In genomic region chr2:72581136-72581535, GRCm38 (mm10) we compare ENCODE assay signal across 19 mouse cellular contexts.
"Had no signal": no experiment of that assay in that cellular context is flagged by ENCODE, and none has a peak within 500 bp of the region (broad histone marks: within the 10 kb centered on the region; RNA-seq: fewer than 3 reads in every experiment).

No protein-coding gene starts in this region.

- DNase-seq: liver, postnatal 0 days; lung, adult 2 months; lung, postnatal 14 days; lung, postnatal 36 days; right cerebral cortex, adult 18-20 months; right cerebral cortex, postnatal 25 days; right cerebral cortex, postnatal 4 days; spleen, adult 18-20 months; thymus, adult 18-20 months; thymus, postnatal 14 days; thymus, postnatal 36 days had no signal

- H3K27me3 ChIP-seq: lung, embryonic 15.5 days; midbrain, embryonic 15.5 days; neural tube, embryonic 12.5 days had no signal

- H3K4me3 ChIP-seq: lung, embryonic 15.5 days; megakaryocyte, embryonic 14.5 days; midbrain, embryonic 13.5 days; midbrain, embryonic 15.5 days; neural tube, embryonic 12.5 days had no signal

- H3K9me3 ChIP-seq: lung, embryonic 15.5 days; midbrain, embryonic 15.5 days; neural tube, embryonic 12.5 days had no signal

- ATAC-seq: liver, postnatal 0 days; lung, postnatal 0 days; midbrain, embryonic 13.5 days; midbrain, embryonic 15.5 days had no signal

- H3K9ac ChIP-seq: liver, postnatal 0 days; lung, embryonic 15.5 days; midbrain, embryonic 13.5 days; midbrain, embryonic 15.5 days; neural tube, embryonic 12.5 days had no signal

- H3K4me2 ChIP-seq: lung, embryonic 15.5 days; midbrain, embryonic 11.5 days; midbrain, embryonic 13.5 days; midbrain, embryonic 15.5 days; neural tube, embryonic 12.5 days had no signal

- H3K4me1 ChIP-seq: lung, embryonic 15.5 days; megakaryocyte, embryonic 14.5 days; midbrain, embryonic 13.5 days; midbrain, embryonic 15.5 days; neural tube, embryonic 12.5 days had no signal

- H3K27ac ChIP-seq: lung, embryonic 15.5 days; macrophage; midbrain, embryonic 13.5 days; midbrain, embryonic 15.5 days; neural tube, embryonic 12.5 days had no signal

- H3K36me3 ChIP-seq: lung, embryonic 15.5 days; midbrain, embryonic 13.5 days; midbrain, embryonic 15.5 days; neural tube, embryonic 12.5 days had no signal
